Mouse (Mus musculus): ENCODE measurements around the gene Ambra1.

- TF ChIP-seq CTCF (IDR thresholded peaks at IDR 0.05): peak; percentile 81
- no peak for TF ChIP-seq EP300 (IDR thresholded peaks at IDR 0.05)
Observed at GRCm38 (mm10) chr2:91923415-91924337, 193.7 kb downstream of the Ambra1 start.

Data from lung, postnatal 0 days (tissue).